Mouse (Mus musculus): ENCODE measurements around the gene Dph5.
"Not testable (repeated sequence)": the region's sequence is repeated elsewhere in the genome, so short reads cannot be mapped to it uniquely, and the experiment has no call there.

Gene Dph5

GRCm38 (mm10) chr3:115892341-115892740 lies 4.7 kb downstream of the Dph5 start:
- in situ Hi-C loops (cut with MboI, MseI), result loop anchor here (10.0 kb wide), 1 partner anchor 178 kb away; the partner anchor contains the start of gene S1pr1

GRCm38 (mm10) chr3:115893166-115893565 lies 5.5 kb downstream of the Dph5 start:
- in situ Hi-C loops (cut with MboI, MseI), result loop anchor here (10.0 kb wide), 1 partner anchor 178 kb away; the partner anchor contains the start of gene S1pr1

GRCm38 (mm10) chr3:115898354-115898948 lies 10.8 kb downstream of the Dph5 start:
- in situ Hi-C loops (cut with MboI, MseI), result loop anchor here (5.0 to 10.0 kb wide), 2 partner anchors 54 to 184 kb away; partner anchors contain the start of gene S1pr1

GRCm38 (mm10) chr3:115902301-115902956 lies 14.8 kb downstream of the Dph5 start:
- in situ Hi-C loops (cut with MboI, MseI), result no loop called here

GRCm38 (mm10) chr3:115905067-115905466 lies 17.4 kb downstream of the Dph5 start:
- in situ Hi-C loops (cut with MboI, MseI), result no loop called here

- in situ Hi-C loops (cut with MboI, MseI), result no loop called here
Observed at GRCm38 (mm10) chr3:115905567-115905966, 17.9 kb downstream of the Dph5 start.

GRCm38 (mm10) chr3:115907406-115907805 lies 19.8 kb downstream of the Dph5 start:
- in situ Hi-C loops (cut with MboI, MseI), result not testable (repeated sequence)

- in situ Hi-C loops (cut with MboI, MseI), result no loop called here
Observed at GRCm38 (mm10) chr3:115924401-115925190, 37.0 kb downstream of the Dph5 start.

GRCm38 (mm10) chr3:115926531-115926930 lies 38.9 kb downstream of the Dph5 start:
- in situ Hi-C loops (cut with MboI, MseI), result no loop called here

- in situ Hi-C loops (cut with MboI, MseI), result no loop called here
Observed at GRCm38 (mm10) chr3:115931701-115932100, 44.1 kb downstream of the Dph5 start.

- in situ Hi-C loops (cut with MboI, MseI), result no loop called here
Observed at GRCm38 (mm10) chr3:115933293-115934186, 45.9 kb downstream of the Dph5 start.

GRCm38 (mm10) chr3:115936734-115937599 lies 49.3 kb downstream of the Dph5 start:
- in situ Hi-C loops (cut with MboI, MseI), result no loop called here

- in situ Hi-C loops (cut with MboI, MseI), result no loop called here
Observed at GRCm38 (mm10) chr3:115937807-115938206, 50.2 kb downstream of the Dph5 start.

- in situ Hi-C loops (cut with MboI, MseI), result no loop called here
Observed at GRCm38 (mm10) chr3:115940510-115940909, 52.9 kb downstream of the Dph5 start.

- in situ Hi-C loops (cut with MboI, MseI), result no loop called here
Observed at GRCm38 (mm10) chr3:115941464-115941863, 53.8 kb downstream of the Dph5 start.

GRCm38 (mm10) chr3:115944376-115944775 lies 56.7 kb downstream of the Dph5 start:
- in situ Hi-C loops (cut with MboI, MseI), result no loop called here

- in situ Hi-C loops (cut with MboI, MseI), result no loop called here
Observed at GRCm38 (mm10) chr3:115946272-115946671, 58.6 kb downstream of the Dph5 start.

GRCm38 (mm10) chr3:115949220-115949920 lies 61.7 kb downstream of the Dph5 start:
- in situ Hi-C loops (cut with MboI, MseI), result no loop called here

All from T-helper 2 cell (primary cell).